Mouse (Mus musculus): ENCODE results near the gene Stab2. TPM values are rescaled to one million over a fixed set of nuclear protein-coding genes. Genes with fewer than 3 reads are reported as not detected.

Gene Stab2
- total RNA-seq, 1 experiment from 2014 or later, result not detected

DNA sequence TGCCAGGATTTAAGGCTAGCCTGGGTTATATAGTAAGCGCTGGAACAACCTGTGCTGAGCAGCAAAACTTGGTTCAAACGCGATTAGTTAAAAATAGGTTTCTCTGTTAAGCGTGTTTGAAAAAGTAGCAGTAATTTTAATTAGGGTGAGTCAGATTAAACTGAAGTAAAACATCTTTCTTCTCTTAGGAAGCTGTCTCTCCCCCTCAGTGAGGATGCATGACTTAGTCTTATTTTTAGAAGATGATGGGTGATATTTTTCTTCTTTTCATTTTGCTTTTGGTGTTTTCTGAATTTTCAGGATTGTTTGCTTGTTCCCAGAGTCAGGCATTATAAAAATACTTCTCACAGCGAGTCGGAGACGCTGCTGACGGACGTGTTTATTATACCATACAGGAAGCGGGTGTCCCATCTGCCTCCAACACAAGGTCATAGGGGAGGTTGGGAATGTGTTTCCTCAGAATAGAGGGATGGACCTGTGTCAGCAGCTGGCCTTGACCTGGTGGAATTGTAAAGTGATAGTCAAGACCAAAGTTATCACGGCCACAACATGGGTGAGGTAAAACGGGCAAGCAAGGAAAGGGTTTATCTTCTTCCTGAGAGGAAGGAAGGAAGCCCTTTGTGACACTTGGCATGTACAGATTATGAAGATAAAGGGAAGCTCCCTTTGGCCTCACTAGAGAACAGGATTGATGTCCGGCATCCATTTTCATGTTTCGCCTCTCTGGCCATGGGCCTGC, 15.4 kb downstream of the Stab2 start:
- no peak for ATAC-seq (replicated peaks; ENCODE audit: low read depth, poor library complexity, severe bottlenecking)

DNA sequence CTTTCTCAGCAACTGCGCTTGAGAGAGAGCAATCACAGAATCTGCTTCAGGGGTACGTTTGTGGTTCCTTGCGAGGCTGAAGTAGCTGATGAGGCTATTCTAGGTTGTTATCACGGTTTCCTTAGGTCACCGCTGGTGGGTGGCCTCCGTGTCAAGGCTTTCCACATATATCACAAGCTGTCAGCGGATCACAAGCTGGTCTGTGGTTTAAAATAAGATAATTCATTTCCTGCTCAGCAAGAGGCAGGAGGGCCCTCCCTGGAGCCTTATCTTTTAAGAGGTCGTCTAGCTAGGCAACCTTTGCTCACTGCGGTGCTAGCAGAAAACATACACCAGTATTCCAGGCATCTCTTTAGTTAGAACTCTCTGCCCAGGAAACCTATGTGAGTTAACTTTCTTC, 17.2 kb downstream of the Stab2 start:
- ATAC-seq (replicated peaks; ENCODE audit: low read depth, poor library complexity, severe bottlenecking), result peak; percentile 94

DNA sequence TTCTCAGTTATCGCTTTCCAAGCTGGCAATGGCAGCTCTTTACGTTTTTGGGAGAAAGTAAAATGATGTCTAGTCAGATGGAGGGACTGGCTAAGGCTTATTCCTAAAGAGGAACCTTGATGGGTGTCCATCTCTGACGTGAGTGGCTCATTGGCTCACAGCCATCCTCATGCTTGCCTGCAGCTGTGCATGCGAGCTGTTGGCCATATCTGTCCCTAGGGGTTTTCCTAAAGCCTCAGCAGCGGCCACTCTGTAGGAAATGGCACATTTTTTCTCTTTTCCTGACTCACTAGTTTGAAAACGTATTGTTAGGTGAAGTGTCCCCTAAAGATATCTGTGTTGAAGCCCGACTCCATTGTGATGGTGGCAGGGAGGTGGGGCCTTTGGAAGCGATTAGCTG, 18.0 kb downstream of the Stab2 start:
- ATAC-seq (replicated peaks; ENCODE audit: low read depth, poor library complexity, severe bottlenecking), result no peak

DNA sequence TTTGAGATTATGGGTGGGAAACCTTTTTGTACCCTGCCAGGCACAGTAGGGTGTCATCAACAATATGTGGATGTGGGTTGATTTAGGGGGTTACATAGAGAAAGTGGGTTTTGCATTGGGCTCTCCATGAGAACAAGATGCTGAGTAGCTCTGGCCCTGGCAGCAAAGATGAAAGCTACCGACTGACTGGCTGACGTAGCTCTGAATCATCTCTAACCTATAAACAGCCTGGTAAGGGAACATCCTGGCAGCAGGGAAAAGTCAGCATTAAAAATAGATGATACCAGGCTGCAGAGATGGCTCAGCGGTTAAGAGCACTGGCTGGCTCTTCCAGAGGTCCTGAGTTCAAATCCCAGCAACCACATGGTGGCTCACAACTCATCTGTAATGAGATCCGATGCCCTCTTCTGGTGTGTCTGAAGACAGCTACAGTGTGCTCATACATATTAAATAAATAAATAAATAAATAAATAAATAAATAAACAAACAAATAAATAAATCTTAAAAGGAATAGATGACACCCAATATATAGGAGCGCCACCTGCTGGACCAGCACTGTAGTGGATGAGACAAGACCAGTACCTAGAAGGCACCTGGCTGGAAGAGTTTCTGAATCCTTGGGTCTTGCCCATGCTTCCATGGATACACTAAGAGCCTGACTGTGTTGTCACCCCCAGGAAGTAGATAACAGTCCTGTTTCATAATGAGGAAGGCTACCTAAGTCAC, 31.7 kb downstream of the Stab2 start:
- ATAC-seq (replicated peaks; ENCODE audit: low read depth, poor library complexity, severe bottlenecking), result peak; percentile 47; the same call in 1 of the 2 replicates

DNA sequence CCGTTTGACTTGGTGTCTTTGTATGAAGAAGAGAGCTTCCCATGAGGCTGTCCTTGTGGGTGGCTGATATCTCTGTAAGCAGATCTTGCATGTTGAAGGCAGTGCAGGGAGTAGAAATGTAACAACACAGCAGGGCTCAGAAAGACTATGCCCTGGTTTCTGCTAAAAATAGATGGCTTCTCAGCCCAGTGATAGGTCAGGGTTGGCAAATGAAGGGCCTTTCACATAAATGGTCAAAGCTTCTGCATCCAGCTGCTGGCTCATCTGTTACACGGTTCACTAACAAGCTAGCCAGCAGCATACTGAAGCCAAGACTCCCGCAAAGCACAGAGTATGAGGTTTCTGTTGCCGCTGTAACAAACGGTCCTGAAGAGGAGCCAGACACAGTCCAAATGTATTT, 34.5 kb downstream of the Stab2 start:
- ATAC-seq (replicated peaks; ENCODE audit: low read depth, poor library complexity, severe bottlenecking), result no peak

DNA sequence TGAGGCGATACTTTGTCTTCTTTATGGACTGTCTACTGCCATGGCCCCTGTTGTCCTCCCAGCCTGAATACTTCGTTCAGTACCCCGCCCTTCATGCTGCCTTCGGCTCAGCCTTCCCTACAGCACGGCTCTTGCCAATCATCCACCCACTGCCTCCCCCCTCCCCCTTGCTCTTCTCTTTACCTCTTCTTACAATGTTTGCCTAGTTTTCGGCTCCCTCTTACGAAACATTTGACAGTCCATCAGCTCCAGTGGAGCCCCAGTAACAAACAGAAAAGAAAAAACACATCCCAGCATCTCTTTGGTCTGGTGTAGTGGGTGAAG, 35.4 kb downstream of the Stab2 start:
- ATAC-seq (replicated peaks; ENCODE audit: low read depth, poor library complexity, severe bottlenecking), result no peak

DNA sequence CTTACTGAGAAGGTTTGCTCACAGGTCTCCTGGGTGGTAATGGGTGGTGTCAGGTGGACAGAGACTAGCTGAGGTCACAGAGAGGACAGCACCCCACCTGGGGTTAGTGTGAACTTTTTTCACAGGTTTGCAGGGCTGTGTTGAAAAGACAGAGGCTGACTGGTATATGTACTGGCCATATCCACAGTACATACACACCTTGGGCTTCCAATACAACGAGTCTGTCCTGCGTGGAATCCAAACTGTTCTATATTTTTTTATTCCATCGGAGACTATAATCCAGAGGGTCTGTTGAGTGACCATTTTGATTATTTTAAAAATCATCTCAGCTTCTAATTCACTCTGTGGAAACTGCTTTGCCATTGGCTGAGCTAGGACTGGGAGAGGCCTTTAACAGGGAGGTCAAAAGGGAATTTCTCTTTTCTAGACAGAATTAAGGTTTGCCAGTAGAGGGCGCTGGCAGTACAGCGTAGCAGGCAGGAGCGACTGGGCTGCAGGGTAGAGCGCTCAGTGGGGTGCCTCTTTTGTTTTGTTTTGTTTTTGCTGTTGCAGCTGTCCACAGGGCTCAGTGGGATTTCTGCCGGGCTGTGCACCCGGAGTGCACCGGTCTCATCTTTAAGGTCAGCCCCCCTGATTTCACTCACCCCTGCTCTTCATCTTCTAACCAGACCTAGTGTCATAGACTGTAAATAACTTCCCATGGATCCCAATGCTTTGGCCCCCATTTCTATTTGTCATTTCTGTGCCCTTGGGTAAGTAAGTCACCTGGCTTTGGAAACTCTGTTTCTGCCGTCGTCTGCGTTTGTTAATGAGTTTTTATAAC, 35.9 kb downstream of the Stab2 start:
- peak; percentile 88 for ATAC-seq (replicated peaks; ENCODE audit: low read depth, poor library complexity, severe bottlenecking)

DNA sequence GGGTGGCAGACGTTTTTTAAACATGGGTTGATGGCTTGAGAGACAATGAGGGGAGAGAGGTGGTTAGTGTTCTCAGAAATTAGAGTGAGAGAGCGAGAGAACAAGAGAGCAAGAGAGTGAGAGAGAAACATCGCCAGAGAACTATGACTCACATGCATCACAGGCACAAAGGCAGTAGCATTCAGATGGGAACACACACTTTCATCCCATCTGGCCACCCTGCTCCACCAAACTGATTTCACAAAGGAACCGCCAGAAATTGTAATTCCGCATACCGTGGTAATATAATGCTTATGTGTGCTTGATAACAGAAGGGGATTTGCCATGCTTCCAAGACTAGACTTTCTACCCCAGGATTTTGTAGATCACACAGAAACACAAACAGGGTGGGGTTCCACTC, 38.5 kb downstream of the Stab2 start:
- no peak for ATAC-seq (replicated peaks; ENCODE audit: low read depth, poor library complexity, severe bottlenecking)

DNA sequence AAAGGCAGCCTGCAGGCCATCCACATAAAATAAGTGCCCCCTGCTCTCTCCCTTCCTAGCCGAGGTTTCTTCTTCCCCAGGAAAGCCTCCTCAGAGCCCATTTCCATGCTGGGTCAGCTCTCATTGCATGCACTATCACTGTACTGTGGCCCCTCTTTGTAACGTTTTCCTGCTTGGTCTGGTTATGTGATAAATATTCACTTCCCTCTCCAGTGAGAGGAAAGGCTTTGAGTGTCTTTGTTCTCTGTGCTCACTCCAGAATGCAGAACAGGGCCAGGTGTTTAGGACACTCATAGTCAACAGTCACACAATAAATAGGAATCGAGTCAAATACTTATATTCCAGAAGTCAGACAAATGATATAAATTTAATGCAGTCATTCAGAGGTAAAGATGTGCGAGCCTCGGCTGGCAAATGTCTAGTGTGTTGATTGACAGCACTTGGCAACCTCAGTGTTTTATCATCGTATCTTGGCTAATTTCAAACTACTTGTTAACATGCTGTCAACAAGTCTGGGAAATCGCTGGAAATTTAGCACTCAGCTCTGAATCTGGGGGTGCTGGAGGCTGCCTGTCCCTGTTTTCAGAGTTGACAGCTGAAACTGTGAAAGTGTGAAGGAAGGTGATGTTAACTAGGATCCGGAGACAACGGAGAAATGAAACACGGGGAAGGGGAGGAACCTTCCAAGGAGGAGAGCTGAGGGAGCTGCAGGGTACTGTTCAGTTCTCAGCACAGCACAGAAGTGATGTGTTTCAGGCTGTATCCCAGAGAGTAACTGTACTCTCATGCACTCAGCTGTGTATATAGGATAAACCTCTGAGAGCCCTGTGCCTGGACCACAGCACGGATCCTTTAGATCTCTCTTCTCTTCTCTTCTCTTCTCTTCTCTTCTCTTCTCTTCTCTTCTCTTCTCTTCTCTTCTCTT, 46.0 kb downstream of the Stab2 start:
- ATAC-seq (replicated peaks; ENCODE audit: low read depth, poor library complexity, severe bottlenecking), result no peak

DNA sequence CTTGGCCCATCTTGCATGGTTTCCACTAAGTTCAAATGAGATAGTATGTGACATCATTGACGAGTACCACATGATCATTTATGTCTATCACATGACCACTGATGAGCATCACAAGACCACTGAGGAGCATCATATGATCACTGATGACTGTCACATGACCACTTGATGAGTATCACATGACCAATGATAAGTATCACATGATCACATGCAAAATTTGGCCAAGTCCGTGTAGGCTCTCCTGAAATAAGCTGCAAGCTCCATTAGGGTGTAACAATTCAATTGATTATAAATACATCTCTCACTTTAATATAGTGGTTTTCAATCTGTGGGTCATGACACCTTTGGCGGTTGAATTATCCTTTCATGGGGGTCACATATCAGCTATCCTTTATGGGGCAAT, 52.5 kb downstream of the Stab2 start:
- no peak for ATAC-seq (replicated peaks; ENCODE audit: low read depth, poor library complexity, severe bottlenecking)

DNA sequence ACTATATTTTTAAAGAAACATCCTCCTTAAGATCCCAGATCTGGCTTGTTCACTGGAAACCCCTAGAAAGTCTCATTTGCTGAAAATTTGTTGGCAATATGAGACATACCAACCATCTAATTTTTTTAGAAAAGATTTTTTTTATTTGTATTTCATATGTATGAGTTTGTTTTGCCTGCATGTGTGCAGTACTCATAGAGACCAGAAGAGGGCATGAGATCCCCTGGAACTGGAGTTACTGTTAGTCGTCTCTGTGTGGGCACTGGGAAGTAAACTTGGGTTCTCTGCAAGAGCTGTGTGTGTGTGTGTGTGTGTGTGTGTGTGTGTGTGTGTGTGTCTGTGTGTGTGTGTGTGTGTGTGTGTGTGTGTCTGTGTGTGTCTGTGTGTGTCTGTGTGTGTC, 55.1 kb downstream of the Stab2 start:
- no peak for ATAC-seq (replicated peaks; ENCODE audit: low read depth, poor library complexity, severe bottlenecking)

DNA sequence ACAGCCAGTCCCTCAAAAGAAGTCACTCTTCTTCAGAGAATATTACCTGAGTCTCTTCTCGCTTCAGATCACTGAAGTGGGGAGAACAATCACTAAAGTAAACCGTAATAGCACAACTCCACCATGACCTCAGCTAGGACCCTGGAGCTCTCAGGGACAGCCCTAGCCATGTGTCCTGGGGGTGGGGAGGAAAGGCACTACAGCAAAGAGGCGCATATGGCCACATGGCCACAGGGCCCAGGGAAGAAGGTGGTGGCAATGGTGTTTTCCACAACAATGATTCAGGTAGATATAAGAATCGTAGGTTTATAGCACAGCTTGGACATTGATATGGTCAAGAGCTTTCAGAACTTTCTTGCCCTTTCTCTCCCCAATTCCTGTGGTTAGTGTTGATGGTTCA, 57.0 kb downstream of the Stab2 start:
- ATAC-seq (replicated peaks; ENCODE audit: low read depth, poor library complexity, severe bottlenecking), result no peak

DNA sequence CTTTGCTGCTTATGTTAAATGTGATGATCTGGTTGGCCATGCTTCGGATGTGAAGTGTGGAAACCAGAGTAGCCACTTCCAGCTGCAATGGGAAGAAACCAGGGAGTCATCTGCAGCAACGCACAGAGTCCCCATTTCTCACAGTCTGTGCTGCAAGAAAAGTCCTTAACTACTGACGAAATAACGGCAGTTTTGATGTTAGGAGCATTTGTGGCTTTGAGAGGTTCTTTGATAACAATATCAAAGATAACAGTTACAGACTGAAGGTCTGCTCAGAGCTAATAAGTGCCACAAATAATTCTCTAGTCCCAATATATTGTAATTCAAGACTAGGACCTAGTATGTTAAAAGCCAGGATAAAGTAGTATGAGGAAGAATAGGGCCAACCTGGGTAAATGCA, 57.9 kb downstream of the Stab2 start:
- no peak for ATAC-seq (replicated peaks; ENCODE audit: low read depth, poor library complexity, severe bottlenecking)

DNA sequence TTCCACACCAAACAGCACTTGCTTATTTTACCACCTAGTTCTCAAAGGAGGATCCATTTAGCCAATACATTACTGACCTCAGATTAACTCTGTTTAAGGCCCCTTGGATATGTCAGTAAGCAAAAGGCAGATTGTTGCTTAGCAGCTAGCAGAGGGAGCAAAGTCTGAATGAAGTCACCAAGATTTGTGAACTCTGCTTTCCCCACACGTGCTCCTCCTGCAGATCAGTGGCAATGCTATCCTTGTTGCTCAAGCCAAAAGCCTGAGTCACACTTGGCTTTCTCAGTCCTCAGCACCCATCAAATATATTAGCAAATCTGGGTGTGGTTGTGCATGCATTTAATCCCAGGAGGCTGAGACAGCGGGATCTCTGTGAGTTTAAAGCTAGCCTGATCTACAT, 60.3 kb downstream of the Stab2 start:
- no peak for ATAC-seq (replicated peaks; ENCODE audit: low read depth, poor library complexity, severe bottlenecking)

DNA sequence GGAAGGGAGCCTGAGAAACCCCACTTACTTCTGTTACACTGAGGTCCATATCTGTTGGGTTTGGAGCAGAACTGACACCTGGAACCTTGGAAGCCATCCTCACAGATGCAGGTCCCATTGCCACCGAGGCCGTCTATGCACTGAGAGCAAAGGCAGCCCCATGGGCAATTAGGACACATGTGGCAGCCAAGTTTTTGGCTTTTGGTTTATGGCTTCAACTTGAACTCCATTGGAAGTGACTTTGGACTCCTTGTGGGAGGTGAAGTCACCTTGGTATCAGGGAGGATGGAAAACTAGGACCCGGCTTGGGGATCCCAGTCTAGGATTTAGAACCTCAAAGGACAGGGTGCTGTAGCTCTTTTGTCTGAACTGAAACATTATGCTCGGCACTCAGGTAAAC, 67.2 kb downstream of the Stab2 start:
- ATAC-seq (replicated peaks; ENCODE audit: low read depth, poor library complexity, severe bottlenecking), result no peak

DNA sequence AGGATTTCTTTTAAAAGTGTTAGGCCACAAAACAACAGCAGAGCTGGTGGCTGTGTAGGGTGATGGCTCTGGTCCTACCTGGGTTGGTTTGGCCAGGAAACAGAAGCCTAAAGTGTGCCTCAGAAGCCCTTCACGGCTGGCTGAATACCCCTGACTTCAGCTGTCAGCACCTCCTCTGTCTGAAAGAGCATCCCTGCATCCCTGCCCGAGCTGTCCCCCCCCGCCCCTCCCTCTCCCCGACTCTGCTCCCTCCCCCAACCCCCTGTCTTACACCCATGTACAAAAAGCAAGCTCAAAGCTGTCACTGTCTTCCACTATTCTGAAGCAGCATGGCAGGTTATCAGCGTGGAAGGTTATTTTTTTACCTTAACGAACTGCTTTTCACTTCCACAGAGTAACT, 73.4 kb downstream of the Stab2 start:
- no peak for ATAC-seq (replicated peaks; ENCODE audit: low read depth, poor library complexity, severe bottlenecking)

DNA sequence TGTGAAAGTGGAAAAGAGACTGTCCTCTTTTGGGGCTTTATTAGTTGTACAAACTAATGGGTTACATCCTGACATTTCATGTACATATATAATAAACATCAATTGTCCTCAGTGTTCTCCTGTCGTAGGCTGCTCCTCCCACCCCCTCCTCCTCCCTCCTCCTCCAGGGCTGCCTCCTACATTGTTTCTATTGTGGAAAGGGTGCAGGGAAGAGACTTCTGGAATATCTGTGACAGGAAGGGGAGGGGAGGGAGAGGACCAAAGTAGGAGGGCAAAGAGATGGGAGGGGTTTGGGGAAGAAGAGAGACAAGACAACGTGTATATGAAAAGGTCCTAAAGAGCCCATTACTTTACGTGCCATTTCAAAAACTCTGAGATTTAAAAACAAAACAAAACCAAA, 73.9 kb downstream of the Stab2 start:
- ATAC-seq (replicated peaks; ENCODE audit: low read depth, poor library complexity, severe bottlenecking), result no peak

DNA sequence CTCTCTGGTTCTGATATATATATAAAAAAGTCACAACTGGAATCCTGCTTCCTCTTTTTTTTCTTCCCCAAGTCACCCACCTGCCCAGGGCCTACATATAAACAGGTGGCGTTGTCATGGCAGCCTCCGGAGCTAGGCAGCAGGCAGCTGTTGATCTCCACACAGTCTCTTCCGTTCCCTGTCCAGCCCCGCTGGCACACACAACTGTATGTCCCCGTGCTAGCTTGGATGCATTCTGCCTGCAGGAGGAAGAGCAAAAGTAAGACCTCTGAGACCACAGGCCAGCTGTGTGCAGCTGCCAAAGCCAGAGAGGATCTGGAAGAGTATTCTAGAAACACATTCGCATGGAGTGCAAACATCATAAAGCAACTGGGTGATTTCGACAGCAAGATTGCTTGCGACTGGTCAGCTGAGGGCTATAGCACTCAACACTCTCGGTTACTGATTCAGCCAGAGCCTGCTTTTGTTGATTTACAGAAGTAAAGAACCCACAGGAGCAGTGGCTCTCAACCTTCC, 74.6 kb downstream of the Stab2 start:
- peak; percentile 52 for ATAC-seq (replicated peaks; ENCODE audit: low read depth, poor library complexity, severe bottlenecking)

DNA sequence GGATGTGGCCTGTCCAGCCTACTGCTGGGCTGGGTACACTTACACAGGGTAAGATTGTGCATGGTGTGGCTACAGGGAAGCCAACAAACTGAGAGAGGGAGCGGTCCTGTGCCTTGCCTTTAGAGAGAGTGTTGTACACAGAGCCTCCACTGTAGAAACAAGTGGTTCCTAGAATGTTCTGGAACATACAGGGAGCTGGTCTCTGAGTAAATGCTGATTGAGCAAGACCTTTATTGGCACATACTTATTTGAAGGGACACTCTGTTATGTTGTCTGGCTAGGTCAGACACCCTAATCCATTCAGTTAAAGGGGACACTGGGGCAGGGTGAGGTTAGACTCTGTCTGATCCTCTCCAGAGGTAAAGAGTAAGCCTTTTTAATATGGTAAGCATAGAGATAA, 84.2 kb downstream of the Stab2 start:
- ATAC-seq (replicated peaks; ENCODE audit: low read depth, poor library complexity, severe bottlenecking), result no peak

DNA sequence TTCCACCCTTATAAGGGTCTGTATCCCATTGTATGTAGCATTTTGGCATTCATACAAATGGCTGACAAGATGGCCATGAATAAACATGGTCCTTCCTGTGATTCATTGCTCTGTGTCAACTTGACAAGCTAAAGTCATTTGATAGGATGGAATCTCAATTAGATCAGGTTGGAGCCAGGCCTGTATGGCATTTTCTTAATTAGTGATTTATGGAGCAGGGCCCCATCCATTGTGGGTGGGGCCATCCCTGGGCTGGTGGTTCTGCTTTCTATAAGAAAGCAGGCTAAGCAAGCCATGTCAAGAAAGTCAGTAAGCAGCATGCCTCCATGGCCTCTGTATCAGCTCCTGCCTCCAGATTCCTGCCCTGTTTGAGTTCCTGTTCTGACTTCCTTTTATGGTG, 92.2 kb downstream of the Stab2 start:
- ATAC-seq (replicated peaks; ENCODE audit: low read depth, poor library complexity, severe bottlenecking), result no peak

Measured in common myeloid progenitor, adult 5-6 weeks (primary cell).